ENCODE assay signal across 29 mouse cellular contexts in genomic region chr4:90696945-90697344, GRCm38 (mm10).
"Had no signal": no experiment of that assay in that cellular context is flagged by ENCODE, and none has a peak within 500 bp of the region (broad histone marks: within the 10 kb centered on the region; RNA-seq: fewer than 3 reads in every experiment).

No protein-coding gene starts in this region.

- H3K36me3 ChIP-seq: heart, embryonic 13.5 days; heart, embryonic 15.5 days; hindbrain, embryonic 13.5 days; hindbrain, embryonic 15.5 days; kidney, embryonic 15.5 days; limb, embryonic 13.5 days; limb, embryonic 15.5 days; liver, embryonic 13.5 days; liver, embryonic 15.5 days had no signal

- ATAC-seq: hindbrain, postnatal 0 days; intestine, embryonic 16.5 days had no signal

- H3K4me1 ChIP-seq: heart, embryonic 13.5 days; heart, embryonic 15.5 days; hindbrain, embryonic 13.5 days; hindbrain, embryonic 15.5 days; kidney, embryonic 15.5 days; limb, embryonic 13.5 days; limb, embryonic 15.5 days; liver, embryonic 13.5 days; liver, embryonic 15.5 days had no signal

- H3K27me3 ChIP-seq: heart, embryonic 13.5 days; heart, embryonic 15.5 days; hindbrain, embryonic 13.5 days; hindbrain, embryonic 15.5 days; kidney, embryonic 15.5 days; limb, embryonic 13.5 days; limb, embryonic 15.5 days; liver, embryonic 13.5 days; liver, embryonic 15.5 days had no signal

- H3K9ac ChIP-seq: heart, embryonic 13.5 days; heart, embryonic 15.5 days; hindbrain, embryonic 13.5 days; hindbrain, embryonic 15.5 days; kidney, embryonic 15.5 days; limb, embryonic 13.5 days; limb, embryonic 15.5 days; liver, embryonic 13.5 days; liver, embryonic 15.5 days had no signal

- H3K4me2 ChIP-seq: heart, embryonic 11.5 days; heart, embryonic 13.5 days; heart, embryonic 15.5 days; hindbrain, embryonic 13.5 days; hindbrain, embryonic 15.5 days; kidney, embryonic 15.5 days; limb, embryonic 13.5 days; limb, embryonic 15.5 days; liver, embryonic 11.5 days; liver, embryonic 13.5 days; liver, embryonic 15.5 days had no signal

- H3K27ac ChIP-seq: gastrocnemius, adult 2 months; heart, adult 2 months; heart, embryonic 13.5 days; heart, embryonic 15.5 days; hindbrain, embryonic 13.5 days; hindbrain, embryonic 15.5 days; hindbrain, postnatal 0 days; kidney, embryonic 15.5 days; kidney, postnatal 0 days; limb, embryonic 13.5 days; limb, embryonic 15.5 days; liver, embryonic 13.5 days; liver, embryonic 15.5 days had no signal

- H3K4me3 ChIP-seq: gastrocnemius, adult 2 months; heart, adult 2 months; heart, embryonic 13.5 days; heart, embryonic 15.5 days; hindbrain, embryonic 13.5 days; hindbrain, embryonic 15.5 days; kidney, embryonic 15.5 days; limb, embryonic 13.5 days; limb, embryonic 15.5 days; liver, embryonic 13.5 days; liver, embryonic 15.5 days had no signal

- H3K9me3 ChIP-seq: heart, embryonic 13.5 days; heart, embryonic 15.5 days; hindbrain, embryonic 13.5 days; hindbrain, embryonic 15.5 days; kidney, embryonic 15.5 days; limb, embryonic 13.5 days; limb, embryonic 15.5 days; liver, embryonic 13.5 days; liver, embryonic 15.5 days had no signal

- DNase-seq: gastrocnemius, adult 2 months; gastrocnemius, postnatal 14 days; gastrocnemius, postnatal 36 days; heart, adult 11 months; heart, adult 2 months; heart, postnatal 14 days; heart, postnatal 36 days; kidney, adult 11 months; kidney, adult 2 months; kidney, adult 9 months; kidney, postnatal 14 days; kidney, postnatal 36 days; layer of hippocampus, adult 9-11 months; layer of hippocampus, postnatal 36 days; left cerebral cortex, postnatal 4 days; liver, embryonic 13.5 days had no signal
